Mouse (Mus musculus) ovary, adult 18-20 months (tissue): ENCODE data around the gene Gm16485.
A peak's percentile ranks its signal among the peaks of the same experiment; 100 is the strongest.

ENCODE experiments used
- DNase-seq: peaks from one replicate; pipeline ENCODE4 v3.0.0; 2022; ENCODE audit warnings: low spot score, mixed read lengths

The Gm16485 gene

DNA sequence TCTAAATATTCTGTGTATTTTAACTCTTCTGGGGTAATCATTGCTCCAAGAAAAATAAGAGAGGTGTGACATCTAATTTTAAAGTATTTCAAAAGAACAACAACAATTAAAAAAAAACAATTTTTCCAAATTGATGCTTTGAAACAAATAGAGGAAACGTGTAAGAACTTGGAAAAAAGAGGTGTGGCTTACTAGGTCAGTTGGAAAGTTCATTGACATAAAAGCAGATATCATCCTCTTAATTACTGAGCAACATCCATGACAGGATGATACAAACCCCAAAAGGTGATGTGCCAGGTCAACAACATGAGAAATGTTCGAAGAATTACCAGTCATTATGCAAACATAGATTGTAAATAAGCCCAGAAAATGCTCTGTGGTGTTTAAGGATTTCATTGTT, at the start of gene Gm16485:
Gm16485 (plus strand) TSS at position 301 of the 400 bp plus-strand sequence.
- no peak for DNase-seq

DNA sequence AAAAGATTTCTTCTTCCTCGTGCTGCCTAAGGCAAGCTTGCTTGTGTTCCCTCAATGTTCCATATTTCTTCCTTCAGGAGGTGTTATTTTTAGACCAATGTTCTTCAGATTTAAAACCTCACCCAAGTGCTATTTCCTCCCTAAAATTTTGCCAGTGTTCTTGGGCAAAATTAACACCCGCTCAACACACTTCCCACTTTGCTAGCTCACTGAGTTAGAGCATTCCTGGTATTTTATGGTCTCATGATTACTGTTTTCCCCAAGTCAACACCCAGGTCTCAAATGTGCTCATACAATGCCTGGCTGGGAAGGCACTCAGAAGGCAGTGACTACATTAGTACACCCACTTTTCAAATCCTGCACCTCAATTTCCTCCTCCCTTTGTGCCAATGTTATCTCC, 44.0 kb upstream of the Gm16485 start:
- no peak for DNase-seq

DNA sequence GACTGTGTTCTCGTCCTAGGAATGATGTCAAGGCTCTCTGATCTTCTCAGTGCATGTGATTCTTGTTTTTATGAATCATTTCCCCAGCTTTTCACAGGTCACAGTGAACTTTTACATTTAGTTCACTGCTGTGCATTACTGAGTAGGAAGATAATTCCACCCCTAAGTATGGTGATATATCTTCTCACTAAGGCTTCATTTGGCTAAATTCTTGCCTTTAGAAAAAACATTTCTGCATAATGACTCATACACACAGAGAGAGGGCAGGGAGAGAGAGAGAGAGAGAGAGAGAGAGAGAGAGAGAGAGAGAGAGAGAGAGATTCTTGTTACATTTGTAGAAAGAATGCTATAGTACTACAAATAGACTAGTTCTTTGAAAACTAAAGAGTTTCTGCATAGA, 33.8 kb upstream of the Gm16485 start:
- no peak for DNase-seq

DNA sequence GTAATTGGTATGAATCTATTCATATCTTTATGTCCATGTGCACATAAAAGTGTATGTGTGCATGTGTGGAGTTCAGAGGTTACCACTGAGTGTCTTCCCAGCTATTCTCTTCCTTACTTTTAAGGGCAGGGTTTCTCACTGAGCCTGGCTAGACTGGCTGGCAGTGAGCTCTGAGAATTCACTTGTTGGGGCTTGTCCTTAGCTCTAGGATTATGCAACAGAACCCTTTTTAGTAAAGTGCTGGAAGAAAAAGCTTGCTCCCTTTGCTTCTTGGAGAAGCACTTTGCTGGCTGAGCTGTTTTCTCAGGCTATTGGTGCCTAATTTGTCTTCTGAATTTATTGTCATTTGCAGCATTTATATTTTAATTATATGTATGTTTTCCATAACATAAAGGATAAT, 18.3 kb upstream of the Gm16485 start:
- DNase-seq: no peak

DNA sequence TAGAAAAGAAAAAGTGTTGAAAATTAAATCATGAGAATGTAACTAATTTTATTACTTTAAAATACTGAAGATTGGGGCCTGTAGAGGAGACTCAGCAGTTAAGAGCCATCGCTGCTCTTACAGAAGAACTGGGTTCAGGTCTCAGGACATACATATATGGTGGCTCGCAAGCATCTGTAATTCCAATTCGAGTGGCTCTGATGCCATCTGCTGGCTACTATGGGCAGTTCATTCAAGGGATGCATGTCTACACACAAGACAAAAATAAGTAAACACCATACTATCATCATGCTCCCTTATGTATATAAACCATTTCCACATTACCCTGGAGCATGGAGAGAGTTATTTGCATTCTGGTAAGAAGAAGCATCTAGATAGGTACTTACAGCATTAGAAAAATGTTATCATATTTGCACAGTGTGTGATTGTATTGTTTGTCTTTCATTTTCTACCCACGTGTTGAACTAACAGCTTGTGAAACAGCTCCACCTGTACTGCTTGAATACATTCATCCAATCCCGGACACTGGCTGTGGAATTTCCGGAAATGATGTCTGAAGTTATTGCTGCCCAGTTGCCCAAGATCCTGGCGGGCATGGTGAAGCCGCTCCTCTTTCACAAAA, 7.0 kb upstream of the Gm16485 start:
- DNase-seq: no peak

DNA sequence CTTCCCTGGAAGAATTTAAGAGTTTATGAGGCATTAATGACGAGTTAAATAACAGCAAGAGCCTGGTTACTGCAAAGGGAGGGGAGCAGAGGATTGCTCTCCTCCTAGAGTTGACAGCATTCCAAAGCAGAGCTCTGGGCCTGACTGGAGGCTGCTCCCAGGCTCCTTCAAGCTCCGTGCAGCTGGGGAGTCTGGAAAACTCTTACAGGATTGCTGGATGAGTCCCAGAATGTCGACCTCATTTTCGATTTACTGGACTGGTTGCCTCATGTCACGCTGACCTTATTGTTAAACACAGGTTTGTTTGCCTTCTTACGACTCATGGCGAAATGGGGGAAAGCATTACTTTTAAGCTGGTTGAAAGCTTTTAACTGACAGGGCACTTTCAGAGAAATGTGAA, 1.4 kb upstream of the Gm16485 start:
- peak; percentile 62 for DNase-seq

DNA sequence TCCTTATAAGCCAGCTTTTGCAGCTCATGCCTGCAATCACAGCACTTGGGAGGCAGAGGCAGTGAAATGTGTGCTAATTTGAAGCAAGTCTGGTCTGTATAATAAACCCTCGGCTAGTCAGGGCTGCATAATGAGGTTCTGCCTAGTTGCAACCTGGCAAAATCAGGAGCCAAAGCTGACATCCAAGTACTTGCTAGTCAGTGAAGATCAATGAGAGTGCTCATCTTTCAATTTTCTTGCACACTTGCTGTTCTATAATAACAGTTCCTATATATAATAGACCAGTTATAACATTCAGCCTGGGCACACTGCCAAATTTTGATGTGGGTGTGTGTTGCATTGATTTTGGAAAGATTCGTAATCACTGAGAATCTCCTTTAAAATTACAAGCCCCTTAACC, 6.2 kb downstream of the Gm16485 start:
- no peak for DNase-seq

DNA sequence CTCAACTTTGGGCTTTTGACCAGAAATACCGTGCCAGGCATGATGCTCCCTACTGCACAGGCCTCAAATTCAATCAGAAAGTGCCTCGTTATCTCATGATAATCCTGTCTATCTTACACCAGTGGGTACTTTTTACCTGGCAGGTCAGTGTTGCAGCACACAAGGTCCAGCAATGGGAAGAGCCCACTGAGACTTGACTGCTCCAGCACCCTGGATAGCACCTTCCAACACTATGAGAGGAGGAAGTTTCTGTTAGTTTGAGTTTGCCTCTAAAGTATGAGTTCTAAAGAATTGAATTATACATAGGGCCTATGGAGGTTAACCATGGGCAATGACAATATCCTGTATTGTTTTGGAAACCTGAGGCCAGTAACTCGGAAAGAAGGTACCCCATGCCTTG, 10.7 kb downstream of the Gm16485 start:
- no peak for DNase-seq

DNA sequence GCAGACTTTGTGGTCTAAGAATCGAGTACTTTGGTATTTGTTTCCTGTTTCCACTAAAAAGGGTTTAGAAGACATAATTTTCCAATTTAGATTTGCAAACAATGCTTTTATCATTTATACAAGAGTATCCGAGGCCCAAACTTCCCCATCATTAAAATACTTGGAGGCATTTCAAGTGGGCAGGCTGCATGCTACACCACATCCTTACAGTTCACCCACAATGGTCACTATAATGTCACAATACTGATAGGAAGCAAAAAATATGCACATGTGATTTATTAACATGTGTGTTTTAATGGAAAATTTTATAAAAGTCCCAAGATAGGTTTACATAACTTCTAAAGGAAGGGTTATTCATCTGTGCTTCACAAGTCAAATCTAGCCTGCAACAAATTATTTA, 24.9 kb downstream of the Gm16485 start:
- DNase-seq: no peak

DNA sequence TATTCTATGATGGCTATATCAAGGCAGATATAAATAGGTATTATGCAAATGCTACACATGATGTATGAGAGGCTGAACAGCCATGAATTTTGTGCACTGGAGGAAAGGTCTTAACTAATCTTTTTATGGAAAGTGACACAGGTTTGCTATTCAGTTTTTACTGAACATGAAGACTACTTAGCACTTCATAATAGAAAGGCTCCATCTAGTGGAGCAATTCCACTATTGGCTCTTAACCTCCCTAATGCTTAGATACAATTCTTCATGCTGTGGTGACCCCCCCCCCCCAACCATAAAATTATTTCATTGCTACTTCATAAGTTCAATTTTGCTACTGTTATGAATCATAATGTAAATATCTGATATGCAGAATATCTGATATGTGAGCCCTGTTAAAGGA, 29.6 kb downstream of the Gm16485 start:
- DNase-seq: no peak

DNA sequence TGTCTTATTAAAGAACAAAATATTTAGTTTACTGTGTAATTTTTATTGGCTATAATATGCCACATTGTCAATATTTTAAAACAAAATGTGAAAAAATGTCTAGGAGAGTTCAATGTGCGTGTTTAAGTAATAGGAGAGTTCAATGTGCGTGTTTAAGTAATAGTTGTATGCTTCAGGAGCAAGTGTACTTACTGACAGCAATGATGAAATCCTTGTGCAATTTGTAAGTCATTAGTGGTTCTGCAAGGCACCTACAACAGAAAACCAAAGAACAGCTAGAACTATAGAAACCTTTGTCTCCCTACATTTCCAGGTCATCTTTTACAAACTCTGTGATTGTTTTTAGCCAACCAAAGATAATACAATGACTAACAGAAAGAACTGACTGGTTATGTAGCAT, 43.5 kb downstream of the Gm16485 start:
- DNase-seq: no peak
